Mouse (Mus musculus) MN1 (cell line): ENCODE results near the gene Ifit2.

Experiments
- DNase-seq: peaks from one replicate; pipeline ENCODE4 v3.0.0-alpha.2; 2016; ENCODE audit warnings: low spot score

Ifit2 gene

DNA sequence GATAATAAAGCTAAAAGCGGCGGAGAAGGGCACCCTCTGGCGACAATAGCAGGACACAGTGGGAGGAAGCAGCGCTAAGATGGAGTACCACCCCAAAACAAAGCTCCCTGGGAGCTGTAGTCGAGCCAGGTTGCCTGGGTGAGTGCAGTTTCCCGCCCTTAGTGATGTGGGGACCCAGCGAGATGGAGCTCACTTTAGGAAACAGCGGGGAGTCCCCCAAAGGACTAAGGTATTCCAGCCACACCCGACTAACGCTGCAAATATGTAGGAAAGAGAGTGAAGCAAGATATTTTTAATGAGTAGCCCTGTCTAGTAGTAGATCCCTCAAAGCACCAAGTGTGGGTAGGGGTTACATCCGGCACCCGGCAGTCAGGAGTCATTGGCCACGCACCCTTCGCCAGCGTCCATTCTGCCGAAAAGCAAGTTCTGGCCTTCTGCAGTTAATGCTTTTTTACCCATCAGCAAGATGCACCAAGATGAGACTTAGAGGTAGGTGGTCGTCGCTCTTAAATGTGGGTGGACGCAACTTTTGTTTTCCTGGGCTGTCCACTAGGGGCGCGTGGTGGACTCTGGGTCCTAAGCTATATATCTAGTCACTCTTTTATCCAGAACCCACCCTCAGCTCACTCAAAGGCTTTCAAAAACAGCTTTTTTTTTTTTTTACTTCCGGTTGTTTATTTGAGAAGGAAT, at the start of gene Ifit2:
Ifit2 (plus strand) TSS at position 161 of the 690 bp plus-strand sequence.
- DNase-seq, result peak; percentile 45

DNA sequence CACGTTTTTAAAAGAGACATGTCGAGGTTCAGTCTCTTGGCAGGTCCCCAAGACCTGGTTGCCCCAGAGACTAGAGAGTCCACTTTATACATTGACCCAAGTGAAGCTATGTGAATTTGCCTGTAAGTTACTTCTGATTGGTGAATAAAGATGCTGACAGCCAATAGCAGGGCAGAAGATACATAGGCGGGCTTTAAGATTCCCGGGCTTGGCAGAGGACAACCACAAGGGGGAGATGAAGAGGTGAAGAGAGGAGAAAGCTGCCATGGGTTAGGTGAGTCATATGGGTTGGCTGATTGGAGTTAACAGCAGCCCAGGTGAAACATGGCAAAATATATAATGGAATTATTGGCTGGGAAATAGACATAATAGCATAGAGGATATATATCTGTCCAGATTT, 49.7 kb upstream of the Ifit2 start:
- DNase-seq, result peak; percentile 20

DNA sequence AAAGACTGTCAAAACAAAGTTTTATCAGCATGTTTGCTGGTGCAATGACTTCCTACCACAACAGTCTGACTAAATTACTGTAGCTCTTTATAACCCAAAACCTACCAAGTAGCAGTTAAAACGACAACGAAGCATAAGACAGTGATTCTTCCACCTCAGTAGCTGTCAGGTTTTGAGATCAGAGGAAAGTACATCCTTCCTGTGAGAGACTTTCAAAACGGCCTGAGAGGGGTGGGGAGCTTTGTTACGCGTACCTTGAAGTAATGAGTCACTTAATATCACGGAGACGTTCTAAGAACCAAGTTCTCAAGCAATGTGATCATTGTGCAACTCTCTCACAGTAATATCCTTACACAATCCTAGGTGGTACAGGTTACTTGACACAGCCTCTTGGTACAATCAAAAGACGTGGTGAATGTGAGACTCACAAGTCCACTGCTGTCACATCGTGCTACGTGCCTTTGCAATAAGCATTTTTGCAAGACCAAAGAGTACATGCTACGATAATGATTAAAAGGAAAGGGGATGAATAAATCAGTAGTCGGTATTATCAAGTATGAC, 45.3 kb upstream of the Ifit2 start:
- no peak for DNase-seq

DNA sequence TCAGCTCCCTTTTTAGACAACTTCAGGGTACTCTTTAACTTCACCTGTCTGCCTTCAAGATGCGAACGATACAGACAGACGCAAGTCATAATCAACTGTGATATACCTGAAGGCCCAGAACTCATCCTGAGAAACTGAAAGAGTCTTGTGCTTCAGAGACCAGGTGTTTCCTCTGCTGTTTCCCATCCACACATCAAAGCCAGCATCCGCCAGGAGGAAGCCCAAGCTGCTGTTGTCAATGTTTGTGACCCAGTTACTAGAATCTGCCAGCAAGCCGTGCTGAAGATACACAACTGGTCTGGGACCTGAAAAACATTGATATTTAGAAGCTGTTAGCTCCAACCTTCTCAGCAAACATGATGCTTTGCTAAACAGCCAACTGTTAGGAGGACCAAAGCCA, 39.8 kb upstream of the Ifit2 start:
- DNase-seq, result no peak

DNA sequence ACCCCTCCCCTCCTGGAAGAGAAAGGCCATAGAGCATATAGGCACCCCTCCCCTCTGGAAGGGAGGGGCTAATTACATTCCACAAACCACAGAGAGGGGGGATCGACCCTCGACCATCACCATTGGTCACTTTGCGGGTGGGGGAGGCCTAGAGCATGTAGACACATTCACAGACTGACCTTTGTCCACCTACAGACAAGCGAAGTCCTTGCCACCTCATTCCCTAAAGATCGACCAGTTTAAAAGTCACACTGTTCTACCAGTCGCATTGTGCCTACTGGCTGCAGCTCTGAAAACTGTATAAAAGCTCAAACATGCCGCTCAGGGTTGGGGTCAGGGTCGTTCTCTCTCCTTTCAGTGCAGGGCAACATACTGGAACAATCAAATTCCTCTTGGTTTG, 39.0 kb upstream of the Ifit2 start:
- DNase-seq, result no peak

DNA sequence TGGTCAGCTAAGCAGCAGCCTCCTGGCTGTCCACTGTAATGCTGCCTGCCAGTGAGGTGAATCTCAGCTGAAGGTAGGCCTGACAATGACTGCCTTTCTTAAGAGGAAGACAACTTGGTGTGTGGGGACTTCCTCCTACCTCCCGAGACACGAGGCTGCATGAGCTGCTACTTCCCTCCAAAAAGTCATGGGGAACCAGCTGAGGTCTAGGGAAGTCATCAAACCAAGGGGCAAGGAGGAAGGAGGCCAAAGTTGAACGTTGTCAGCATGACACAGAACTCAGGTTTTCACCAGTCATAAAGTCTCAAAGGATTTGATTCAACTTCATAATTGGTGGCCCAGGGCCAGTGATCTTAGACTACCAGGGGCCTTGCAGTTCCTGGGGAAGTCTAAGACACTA, 34.8 kb upstream of the Ifit2 start:
- no peak for DNase-seq

DNA sequence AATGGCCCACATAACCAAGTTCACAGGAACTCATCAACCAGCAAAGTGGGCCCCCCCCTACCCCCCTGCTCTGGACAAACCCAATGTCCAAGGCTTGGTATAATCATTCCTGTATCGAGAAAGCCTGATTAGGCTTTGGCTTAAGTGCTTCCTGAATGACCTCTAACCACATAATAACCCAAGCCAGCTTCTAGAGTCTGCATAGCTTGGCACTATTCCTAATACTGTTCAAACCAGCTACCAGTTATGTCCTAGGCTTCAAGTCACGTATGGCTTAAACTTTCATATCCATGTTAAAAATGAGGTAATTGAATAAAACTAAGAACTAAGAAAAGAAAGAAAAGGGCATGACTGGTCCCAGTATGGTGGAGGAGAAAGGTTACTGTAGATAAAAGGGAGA, 34.1 kb upstream of the Ifit2 start:
- DNase-seq, result no peak

DNA sequence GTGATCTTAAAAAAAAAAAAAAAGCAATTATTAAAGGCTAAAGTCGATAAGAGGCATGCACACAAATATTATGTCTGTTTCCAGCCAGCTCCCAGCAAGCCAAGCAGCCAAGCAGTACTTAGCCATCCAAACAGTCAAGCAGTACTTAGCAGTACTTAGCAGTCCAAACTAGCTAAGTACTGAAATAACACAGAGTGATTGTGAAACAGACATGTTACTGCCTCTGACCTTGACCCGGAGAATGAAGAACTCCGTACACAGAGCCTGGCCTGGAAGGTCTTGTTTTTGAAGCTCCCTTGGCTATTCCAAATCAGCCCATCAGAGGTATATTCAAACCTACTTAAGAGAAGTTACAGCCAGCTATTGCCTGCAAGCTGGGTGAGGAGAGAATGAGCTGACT, 33.3 kb upstream of the Ifit2 start:
- DNase-seq, result no peak

DNA sequence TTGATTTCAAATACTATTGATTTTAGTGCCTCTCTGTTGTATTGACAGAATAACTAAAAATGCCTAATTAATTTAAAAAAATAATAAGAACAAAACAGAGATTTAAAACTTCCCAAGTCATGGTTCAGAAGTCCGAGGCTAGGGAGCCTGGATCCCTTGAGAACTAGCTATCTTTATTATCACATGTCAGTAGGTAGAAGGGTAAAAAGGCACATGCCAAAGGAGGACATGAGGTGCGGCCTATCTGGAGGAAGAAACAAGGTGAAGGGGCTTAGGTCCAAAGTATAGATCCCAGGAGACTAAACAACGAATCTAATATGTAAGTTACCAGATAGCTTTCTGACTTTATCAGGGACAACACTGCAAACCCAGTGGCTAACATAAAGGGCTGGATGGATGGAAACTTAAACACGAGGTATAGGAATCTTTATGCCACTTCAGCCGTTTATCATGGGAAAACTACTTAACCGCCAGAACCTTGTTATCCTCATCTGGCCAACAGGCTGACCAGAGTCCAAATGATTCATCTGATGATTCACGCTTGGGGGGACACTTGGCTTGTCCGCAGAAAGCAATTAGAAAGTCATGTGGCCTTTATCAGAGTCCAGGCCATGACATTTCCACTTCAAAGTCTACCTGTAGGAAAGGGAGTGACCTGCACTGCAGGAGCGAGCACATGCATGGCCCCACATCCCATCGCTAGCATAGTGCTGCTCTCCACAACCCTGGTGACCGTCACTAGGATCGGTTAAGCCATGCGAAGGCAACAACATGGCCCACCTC, 32.5 kb upstream of the Ifit2 start:
- peak; percentile 7 for DNase-seq

DNA sequence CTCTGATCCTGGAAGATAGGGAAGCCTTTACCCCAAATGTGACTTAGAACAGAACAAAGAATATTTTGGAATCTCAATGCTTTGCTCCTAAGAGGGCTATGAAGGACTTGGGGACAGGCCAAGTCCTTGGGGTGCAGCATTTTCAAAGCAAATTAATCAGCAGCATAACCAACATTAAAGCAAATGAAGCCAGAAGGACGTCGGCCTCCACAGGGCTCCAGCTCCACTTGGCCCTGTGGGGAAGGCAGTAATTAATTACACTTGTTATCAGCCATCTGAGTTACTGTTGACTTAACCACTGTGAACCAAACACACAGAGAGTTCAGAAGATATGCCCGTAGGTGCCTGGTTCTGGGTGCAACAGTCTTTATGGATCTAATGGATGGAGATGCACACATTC, 31.7 kb upstream of the Ifit2 start:
- DNase-seq, result no peak

DNA sequence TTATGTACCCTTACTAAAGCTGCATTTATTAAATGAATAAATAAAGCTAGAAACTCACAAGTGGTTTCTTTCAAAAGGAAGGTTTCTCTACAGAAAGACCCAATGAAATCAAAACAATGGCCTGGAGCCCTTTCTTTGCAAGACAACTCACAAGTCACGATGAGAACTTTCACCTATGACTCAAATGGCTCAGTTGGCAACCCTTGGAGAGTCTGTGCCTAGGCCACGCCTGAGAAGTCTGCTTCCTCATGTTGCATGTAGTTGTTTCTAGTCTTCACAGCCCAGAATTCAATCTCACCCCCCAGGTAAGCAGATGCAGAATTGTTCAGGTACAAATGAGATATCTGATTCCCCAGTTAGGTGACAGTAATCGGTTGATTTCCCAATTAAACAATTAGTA, 30.8 kb upstream of the Ifit2 start:
- DNase-seq, result no peak

DNA sequence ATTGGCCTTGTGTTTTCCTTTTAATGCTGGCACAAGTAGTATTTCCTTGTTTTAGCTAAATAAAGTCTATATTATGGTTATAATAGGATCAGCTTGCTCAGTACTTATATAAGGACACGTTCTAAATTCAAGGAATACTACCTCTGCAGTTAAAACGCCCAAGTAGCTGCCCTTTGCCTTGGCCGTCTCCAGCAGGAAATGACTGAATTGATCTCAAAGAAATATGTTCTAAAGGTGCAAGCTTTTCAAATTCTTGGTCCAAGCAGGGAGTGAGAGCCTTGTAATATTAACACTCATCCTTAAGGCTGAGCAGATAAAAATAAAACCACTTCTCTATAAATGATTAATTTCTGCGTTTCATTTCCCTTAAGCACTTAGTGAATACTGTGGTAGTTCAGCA, 30.4 kb upstream of the Ifit2 start:
- no peak for DNase-seq

DNA sequence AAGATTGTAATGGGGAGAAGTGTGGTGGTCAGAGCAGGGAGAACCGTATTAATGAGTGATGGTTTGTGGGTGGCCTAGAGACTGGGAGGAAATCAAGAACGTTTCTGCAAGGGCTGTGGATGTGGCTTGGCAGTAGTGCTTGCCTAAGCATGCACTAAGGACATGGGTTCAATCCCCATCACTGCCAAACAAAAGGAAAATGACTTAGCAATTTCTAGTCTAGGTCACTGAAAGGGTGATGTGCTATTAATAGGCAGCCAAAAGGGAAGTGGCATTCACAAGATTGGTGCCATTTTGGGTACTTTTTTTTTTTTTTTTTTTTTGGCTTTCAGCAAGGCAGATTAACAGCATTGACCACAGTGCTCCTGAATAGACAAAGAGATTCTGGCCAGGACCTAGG, 29.1 kb upstream of the Ifit2 start:
- DNase-seq, result no peak

DNA sequence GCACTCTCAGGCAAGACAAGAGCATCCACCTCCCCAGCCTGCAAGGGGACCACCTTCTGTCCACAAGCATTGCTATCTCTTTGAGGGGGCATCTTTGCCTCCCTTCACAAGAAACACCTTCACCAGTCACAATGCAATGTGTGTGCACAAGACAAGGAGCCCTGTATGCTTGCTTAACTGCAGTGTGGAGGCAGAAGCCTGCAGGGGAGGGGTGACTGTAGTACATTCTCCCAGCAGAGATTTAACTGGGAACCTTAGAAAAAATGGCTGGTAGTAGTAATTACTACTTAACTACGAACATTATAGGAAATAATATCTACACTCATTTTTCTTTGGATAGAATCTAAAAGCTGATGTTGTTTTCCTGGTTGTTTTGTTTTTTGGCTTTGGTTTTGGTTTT, 28.5 kb upstream of the Ifit2 start:
- no peak for DNase-seq

DNA sequence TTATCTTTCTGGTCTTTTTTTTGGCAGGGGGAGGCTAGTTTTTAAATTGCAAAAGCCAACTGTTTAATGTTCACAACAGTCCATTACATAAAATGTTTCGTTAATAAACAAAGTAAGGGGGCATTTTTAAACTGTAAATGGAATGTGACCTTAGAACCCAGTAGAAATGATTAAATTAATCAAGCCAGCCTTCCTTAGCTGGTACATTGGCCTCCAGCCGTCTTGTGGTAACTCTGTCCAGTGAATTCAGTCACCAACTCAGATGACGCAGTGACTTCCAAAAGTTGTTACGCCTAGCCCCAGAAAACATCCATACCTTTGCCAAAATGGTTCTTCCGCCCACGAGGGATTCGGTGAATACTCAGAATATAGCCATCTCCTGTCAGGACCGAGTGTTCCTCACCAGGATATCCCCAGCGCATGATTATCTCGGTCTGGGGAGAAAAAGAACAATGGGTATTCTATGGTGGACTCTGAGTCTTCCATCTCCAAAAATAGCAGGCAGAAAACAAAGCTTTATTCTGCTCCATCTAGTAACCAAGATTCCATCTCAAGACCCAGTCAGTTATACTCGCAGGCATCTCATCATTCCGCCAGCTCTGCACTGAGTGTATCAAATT, 27.3 kb upstream of the Ifit2 start:
- no peak for DNase-seq

DNA sequence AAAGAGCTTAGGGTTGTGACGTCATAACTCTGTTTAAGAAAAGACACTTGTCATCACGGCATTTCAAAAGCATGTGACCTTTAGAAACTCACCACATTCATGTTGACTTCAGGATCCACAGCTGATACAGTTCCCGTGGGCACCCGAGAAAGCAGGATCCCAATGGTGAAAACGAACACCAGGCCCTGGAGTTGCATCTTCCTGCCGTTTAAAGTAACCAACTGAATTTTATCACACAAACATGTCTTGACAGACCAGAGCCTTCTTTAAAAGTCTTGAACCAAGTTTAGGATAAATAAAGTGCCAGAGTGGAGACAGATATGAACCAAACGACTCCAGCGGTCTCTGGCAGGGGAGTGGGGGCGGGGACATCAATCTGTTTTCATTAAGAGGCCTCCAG, 25.8 kb upstream of the Ifit2 start:
- DNase-seq, result no peak

DNA sequence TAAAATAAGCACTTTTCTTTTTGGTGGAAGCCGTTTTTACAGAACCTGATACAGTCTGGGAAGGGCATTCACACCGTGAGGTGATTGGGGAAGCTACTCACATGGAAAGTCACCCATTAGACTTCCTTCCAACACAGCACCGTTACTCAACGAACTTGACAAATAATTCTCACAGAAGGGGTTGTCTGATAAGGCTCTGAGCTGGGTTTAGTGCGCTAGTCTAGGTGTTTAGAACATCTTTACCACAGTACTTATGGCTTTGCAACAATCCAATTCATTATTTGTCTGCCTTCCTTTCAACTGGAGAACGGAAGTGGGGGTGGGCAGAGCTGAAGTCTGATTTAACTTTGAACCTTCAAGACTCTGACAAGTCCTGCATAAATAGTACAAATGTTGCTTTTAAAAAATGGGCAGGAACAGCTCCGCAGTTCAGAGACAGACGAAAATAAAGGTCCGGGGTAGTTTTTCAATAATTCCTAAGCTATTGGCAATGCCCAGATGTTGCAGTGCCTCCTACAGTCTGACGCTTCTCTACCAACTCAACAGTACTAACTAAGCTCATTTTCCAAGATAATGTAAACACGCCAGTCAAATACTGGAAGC, 24.1 kb upstream of the Ifit2 start:
- no peak for DNase-seq

DNA sequence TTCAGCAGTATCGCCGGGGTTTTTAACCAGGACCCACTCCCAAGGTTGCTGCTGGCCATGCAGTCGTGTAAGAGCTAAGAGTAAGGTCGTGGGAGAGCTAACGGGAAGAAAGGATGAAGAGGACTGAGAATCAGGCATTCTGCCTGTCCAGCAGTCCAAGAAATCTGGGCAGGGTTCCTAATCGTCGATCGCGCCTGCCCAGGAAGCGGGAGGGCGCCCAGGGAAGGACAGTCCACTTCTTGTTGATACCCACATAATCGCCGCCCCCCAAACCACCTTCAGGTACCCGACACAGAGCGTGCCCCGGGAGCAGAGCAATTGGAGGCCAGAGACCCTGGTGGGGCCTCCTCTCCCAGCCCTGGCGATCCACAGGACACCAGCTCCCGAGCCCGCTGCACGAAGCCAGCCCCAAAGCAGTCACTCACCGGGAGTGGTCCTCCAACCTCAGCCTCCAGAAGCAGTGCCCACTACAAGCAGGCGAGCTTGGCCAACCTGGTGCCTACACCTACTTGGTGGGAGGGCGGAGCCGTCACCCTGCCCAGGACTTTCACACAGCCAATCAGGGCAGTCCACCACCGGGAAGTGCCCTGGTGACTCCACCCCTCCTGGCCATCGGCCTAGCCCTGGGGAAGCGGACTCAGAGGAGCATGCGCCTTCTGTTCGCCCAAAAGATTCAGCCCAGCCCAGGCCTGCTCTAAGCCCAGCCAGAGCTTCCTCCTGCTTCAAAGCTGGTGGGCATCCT, 23.4 kb upstream of the Ifit2 start, which contains the start of gene Lipa:
Lipa (minus strand) TSS at position 534 of the 742 bp plus-strand sequence.
- peak; percentile 67 for DNase-seq

DNA sequence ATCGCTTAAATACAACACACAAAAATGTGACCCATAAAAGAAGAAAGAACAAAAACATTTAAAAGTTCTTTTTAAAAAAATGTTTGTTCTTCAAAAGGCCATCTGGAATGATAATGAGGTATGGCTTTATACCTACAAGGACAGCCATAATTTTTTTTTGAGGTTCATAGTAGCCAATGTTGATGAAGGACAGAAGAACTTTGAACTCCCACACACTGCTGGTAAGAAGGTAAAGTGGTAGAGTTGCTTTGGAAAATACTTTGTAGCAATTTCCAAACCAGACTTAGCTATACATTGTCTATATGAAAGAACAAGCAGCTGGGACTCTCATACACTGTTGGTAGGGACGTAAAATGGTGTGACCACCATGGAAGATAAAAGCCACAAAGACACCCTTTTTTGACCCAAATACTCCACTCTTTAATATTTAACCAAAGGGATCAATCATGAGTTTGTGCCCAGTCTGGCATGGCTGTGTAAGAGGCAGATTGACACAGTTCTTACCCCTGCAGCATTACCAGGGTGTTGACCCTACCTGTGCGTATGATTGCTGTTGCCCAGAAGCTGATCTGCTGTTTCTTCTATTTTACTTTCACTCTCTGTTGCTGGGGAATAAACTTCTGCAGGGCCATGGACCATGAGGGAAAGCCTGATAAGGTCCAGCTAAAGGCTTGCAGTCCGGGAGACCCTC, 18.3 kb upstream of the Ifit2 start:
- no peak for DNase-seq

DNA sequence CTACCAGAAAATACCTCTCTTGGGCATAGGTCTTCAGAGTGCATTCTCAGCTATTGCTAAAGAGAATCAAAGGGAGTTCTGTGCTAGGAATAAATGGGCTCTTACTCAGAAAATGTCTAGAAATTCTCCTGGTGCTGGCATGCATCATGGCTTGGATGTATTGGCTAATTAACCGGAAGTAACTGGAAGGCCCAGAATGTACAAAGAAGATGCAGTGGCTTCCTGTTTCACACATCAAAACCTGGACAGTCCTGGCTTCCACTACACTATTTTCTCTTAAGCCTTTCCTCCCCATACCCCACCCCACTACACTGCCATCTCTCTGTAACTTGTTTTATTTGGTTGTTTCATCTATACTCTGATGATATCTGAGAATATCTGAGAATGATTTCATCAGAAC, 11.1 kb upstream of the Ifit2 start:
- DNase-seq, result no peak

DNA sequence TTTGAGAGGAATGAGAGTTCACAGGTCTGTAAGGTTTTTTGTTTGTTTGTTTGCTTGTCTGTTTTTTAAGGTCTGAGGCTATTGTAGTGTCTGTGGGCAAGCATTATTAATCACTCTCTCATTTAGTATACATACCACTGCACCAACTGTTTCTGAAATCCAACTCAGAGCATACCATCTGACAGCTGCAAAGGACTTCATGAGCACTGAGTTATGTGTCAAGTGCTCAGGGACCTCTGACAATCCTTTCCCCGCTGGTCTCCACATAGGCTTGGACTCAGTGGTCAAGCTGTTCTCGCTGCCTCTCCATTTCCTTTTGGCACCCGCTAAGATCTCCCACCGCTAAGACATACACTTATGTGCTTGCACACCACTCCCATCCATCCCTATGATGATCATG, 4.3 kb upstream of the Ifit2 start:
- no peak for DNase-seq
